Mouse (Mus musculus) liver, postnatal 0 days (tissue): ENCODE data around the gene Hps4. TPM values are rescaled to one million over a fixed set of nuclear protein-coding genes. Genes with fewer than 3 reads are reported as not detected.
"Not testable (repeated sequence)": the region's sequence is repeated elsewhere in the genome, so short reads cannot be mapped to it uniquely, and the experiment has no call there.

Source experiments
- ATAC-seq: fragments of 200-750 bp; cut with Nextera tagmentation; 2 replicates; pipeline ENCODE4 v1.8.0; 2017; ENCODE audit warnings: mild to moderate bottlenecking, moderate library complexity
- DNase-seq: peaks from one replicate; pipeline ENCODE4 v3.0.0-alpha.2; 2016
- H3K27ac ChIP-seq: fragments of 300-500 bp; sonication (generic); 2 replicates; pipeline ENCODE4 v1.5.1; 2014; ENCODE audit warnings: antibody characterized with exemption, moderate library complexity, mild to moderate bottlenecking, low read depth
- H3K27me3 ChIP-seq: fragments of 300-500 bp; sonication (generic); 2 replicates; pipeline ENCODE4 v1.6.1; 2014; ENCODE audit warnings: low read length, control low read depth, mixed read lengths; ENCODE audit not compliant: insufficient read depth
- H3K36me3 ChIP-seq: fragments of 300-500 bp; sonication (generic); replicated peaks from 2 replicates; pipeline ENCODE4 v1.6.1; 2014; ENCODE audit warnings: mild to moderate bottlenecking, control low read depth, low read length, moderate library complexity, mixed read lengths; ENCODE audit not compliant: insufficient read depth
- H3K4me1 ChIP-seq: fragments of 300-500 bp; sonication (generic); 2 replicates; pipeline ENCODE4 v1.6.1; 2014; ENCODE audit warnings: antibody characterized with exemption, mild to moderate bottlenecking, control low read depth; ENCODE audit not compliant: insufficient read depth
- H3K4me2 ChIP-seq: fragments of 300-500 bp; sonication (generic); 2 replicates; pipeline ENCODE4 v1.6.1; 2014; ENCODE audit warnings: low read depth, mild to moderate bottlenecking, low read length, moderate library complexity, mixed read lengths
- H3K4me3 ChIP-seq: fragments of 300-500 bp; sonication (generic); 2 replicates; pipeline ENCODE4 v1.5.1; 2014; ENCODE audit warnings: low read depth, low read length
- H3K9ac ChIP-seq: fragments of 300-500 bp; sonication (generic); replicated peaks from 2 replicates; pipeline ENCODE4 v1.6.1; 2014; ENCODE audit warnings: mild to moderate bottlenecking, moderate library complexity
- H3K9me3 ChIP-seq: fragments of 300-500 bp; sonication (generic); 2 replicates; pipeline ENCODE4 v1.6.1; 2016; ENCODE audit warnings: mild to moderate bottlenecking, control low read depth, low read length, mixed read lengths
- CTCF ChIP-seq: sonication (generic); IDR thresholded peaks from 2 replicates; pipeline ENCODE4 v1.5.1; 2016; ENCODE audit warnings: antibody characterized with exemption, low read depth
- EP300 ChIP-seq: IDR thresholded peaks from 2 replicates; pipeline ENCODE4 v1.6.1; 2016; ENCODE audit warnings: antibody characterized with exemption, low read depth, mild to moderate bottlenecking
- WGBS: fragments of 180-500 bp; shearing (Covaris S2); extraction: QIAGEN DNeasy Blood & Tissue Kit; methylation state at CpG from one replicate; pipeline ENCODE4 v1.1.7; 2014; ENCODE audit not compliant: insufficient replicate concordance; 5-methylcytosine and 5-hydroxymethylcytosine counted together
- polyA plus RNA-seq: library from polyadenylated mRNA; unstranded; fragments of >200 nt; fragmentation: Nextera tagmentation; extraction: Ambion mirVana; gene quantifications from 2 replicates; pipeline ENCODE4 v1.2.1, GENCODE M21; 2015

Gene Hps4
- polyA plus RNA-seq, 1 experiment from 2014 or later = 11.5 TPM

GRCm38 (mm10) chr5:112399284-112399683 is 56.4 kb downstream of the Hps4 start:
- Histone ChIP-seq H3K9me3 (no peaks in the 10 kb centered on the region), H3K27me3 (peaks cover 29% of the 10 kb centered on the region), H3K4me2 (no peak overlapping the region), H3K36me3 (no peaks in the 10 kb centered on the region), H3K9ac (no peak overlapping the region), H3K4me3 (no peak overlapping the region), H3K27ac (no peak overlapping the region), H3K4me1 (no peaks in the 10 kb centered on the region; the same call in 1 of the 2 replicates)
- ATAC-seq (no peak), DNase-seq (no peak)
- TF ChIP-seq CTCF (no peak), EP300 (no peak)
- WGBS = 69% methylated on average over 10 of the region's 10 CpGs

- Histone ChIP-seq H3K27ac (no peak overlapping the region), H3K4me1 (no peaks in the 10 kb centered on the region), H3K9ac (no peak overlapping the region), H3K4me2 (no peak overlapping the region), H3K4me3 (no peak overlapping the region), H3K36me3 (no peaks in the 10 kb centered on the region), H3K9me3 (no peaks in the 10 kb centered on the region), H3K27me3 (0 out of 2 replicates have a peak, but pooled peaks cover 3% of the 10 kb centered on the region)
- DNase-seq = no peak
- WGBS = 63% methylated on average over 3 of the region's 3 CpGs
- TF ChIP-seq EP300 (no peak), CTCF (no peak)
- no peak for ATAC-seq
These were observed 59.6 kb downstream of the Hps4 start for GRCm38 (mm10) chr5:112402437-112402836.

- 41% methylated on average over 3 of the region's 3 CpGs for WGBS
- H3K4me3 ChIP-seq = no peak overlapping the region
These were observed 63.1 kb downstream of the Hps4 start for GRCm38 (mm10) chr5:112406017-112406416.

GRCm38 (mm10) chr5:112409274-112409673 is 66.4 kb downstream of the Hps4 start:
- Histone ChIP-seq H3K4me2 (no peak overlapping the region), H3K36me3 (no peaks in the 10 kb centered on the region), H3K4me3 (no peak overlapping the region), H3K9me3 (no peaks in the 10 kb centered on the region), H3K4me1 (no peaks in the 10 kb centered on the region), H3K27me3 (0 out of 2 replicates have a peak, but pooled peaks cover 8% of the 10 kb centered on the region), H3K9ac (no peak overlapping the region), H3K27ac (no peak overlapping the region)
- WGBS = 54% methylated on average over 5 of the region's 5 CpGs
- ATAC-seq (no peak), DNase-seq (no peak)
- TF ChIP-seq CTCF (no peak), EP300 (no peak)

More at GRCm38 (mm10) chr5:112406017-112406416, 63.1 kb downstream of the Hps4 start:
- H3K27me3 ChIP-seq = no peaks in the 10 kb centered on the region
- H3K4me2 ChIP-seq = no peak overlapping the region
- TF ChIP-seq EP300 = no peak
- TF ChIP-seq CTCF = no peak
- H3K9me3 ChIP-seq = no peaks in the 10 kb centered on the region
- no peak for DNase-seq
- no peak for ATAC-seq
- no peaks in the 10 kb centered on the region for H3K4me1 ChIP-seq
- H3K9ac ChIP-seq = no peak overlapping the region
- no peaks in the 10 kb centered on the region for H3K36me3 ChIP-seq
- H3K27ac ChIP-seq = no peak overlapping the region

GRCm38 (mm10) chr5:112411072-112411471 is 68.2 kb downstream of the Hps4 start:
- no peak overlapping the region for H3K9ac ChIP-seq
- WGBS = 47% methylated on average over 11 of the region's 11 CpGs
- H3K4me2 ChIP-seq = no peak overlapping the region
- no peak overlapping the region for H3K27ac ChIP-seq
- ATAC-seq (no peak), DNase-seq (no peak)
- H3K9me3 ChIP-seq = no peaks in the 10 kb centered on the region
- H3K27me3 ChIP-seq = 0 out of 2 replicates have a peak, but pooled peaks cover 8% of the 10 kb centered on the region
- H3K4me3 ChIP-seq = no peak overlapping the region
- TF ChIP-seq EP300 (no peak), CTCF (no peak)
- H3K36me3 ChIP-seq = no peaks in the 10 kb centered on the region
- H3K4me1 ChIP-seq = no peaks in the 10 kb centered on the region

GRCm38 (mm10) chr5:112411514-112412335 is 68.8 kb downstream of the Hps4 start:
- Histone ChIP-seq H3K9ac (no peak overlapping the region), H3K27me3 (0 out of 2 replicates have a peak, but pooled peaks cover 8% of the 10 kb centered on the region), H3K4me2 (no peak overlapping the region), H3K4me3 (no peak overlapping the region), H3K9me3 (no peaks in the 10 kb centered on the region), H3K27ac (no peak overlapping the region), H3K36me3 (no peaks in the 10 kb centered on the region), H3K4me1 (no peaks in the 10 kb centered on the region)
- TF ChIP-seq EP300 (no peak), CTCF (no peak)
- 19% methylated on average over 19 of the region's 19 CpGs for WGBS
- ATAC-seq (no peak), DNase-seq (no peak)

GRCm38 (mm10) chr5:112412781-112413180 is 69.9 kb downstream of the Hps4 start:
- ATAC-seq, H3K4me1 ChIP-seq, H3K9me3 ChIP-seq, H3K4me2 ChIP-seq, H3K27ac ChIP-seq, H3K4me3 ChIP-seq, H3K36me3 ChIP-seq, DNase-seq, H3K9ac ChIP-seq, H3K27me3 ChIP-seq: not testable (repeated sequence)
- WGBS = 69% methylated on average over 4 of the region's 4 CpGs
